Mouse (Mus musculus): ENCODE data around the gene Cby3. TPM values are rescaled to one million over a fixed set of nuclear protein-coding genes. Genes with fewer than 3 reads are reported as not detected.

Gene Cby3
- total RNA-seq, 2 experiments from 2014 or later: not detected

DNA sequence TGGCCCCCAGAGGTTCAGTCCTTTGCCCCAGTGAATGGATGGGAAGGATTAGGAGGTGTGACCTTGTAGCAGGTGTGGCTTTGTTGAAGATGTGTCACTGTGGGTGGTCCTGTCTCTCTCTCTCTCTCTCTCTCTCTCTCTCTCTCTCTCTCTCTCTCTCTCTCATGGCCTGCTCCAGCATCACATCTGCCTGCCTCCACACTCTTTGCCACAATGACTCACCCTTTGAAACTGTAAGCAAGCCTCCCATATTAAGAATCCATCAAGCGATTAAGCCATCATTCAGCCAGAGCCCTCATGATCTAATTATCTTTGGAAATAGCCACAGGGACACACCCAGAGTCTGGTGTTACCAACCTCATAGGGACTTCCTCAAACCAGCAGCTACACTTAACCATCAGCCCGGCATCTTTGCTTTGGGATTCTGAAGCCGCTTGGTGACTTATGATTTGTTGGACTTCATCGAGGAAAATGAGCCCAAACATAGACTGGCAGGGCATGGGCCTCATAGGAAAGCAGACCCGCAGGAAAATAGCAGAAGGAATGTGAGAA, 15.2 kb downstream of the Cby3 start:
- intact Hi-C loops (cut with DNase I): loop anchor here (10.0 kb wide), 1 partner anchor 205 kb away; no protein-coding TSS in a partner anchor
- Histone ChIP-seq H3K27ac (no peak overlapping the region), H3K4me3 (no peak overlapping the region)
- no peak for TF ChIP-seq CTCF (IDR thresholded peaks at IDR 0.05)
- no peak for DNase-seq

DNA sequence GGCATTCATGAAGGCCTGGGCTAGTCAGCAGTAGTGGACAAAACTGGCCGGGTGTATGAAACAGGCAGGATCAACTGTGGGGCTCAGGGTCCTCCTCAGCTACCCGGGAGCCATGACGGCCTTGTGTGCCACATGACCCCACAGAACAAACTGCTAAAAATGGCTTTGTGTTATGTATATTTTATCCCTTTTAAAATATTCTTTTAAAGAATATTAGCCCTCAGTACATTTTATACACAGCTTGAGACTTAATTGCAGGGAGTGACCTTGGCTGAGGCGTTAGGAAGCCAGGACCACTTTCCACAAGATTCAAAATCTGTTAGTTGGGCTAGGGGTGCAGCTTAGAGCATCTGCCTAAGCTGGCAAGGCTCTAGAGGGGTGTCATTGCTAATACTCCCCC, 16.7 kb downstream of the Cby3 start:
- intact Hi-C loops (cut with DNase I): no loop called here
- Histone ChIP-seq H3K27ac (peak overlapping the region; percentile 78), H3K4me3 (peak overlapping the region; percentile 65; the same call in 1 of the 2 replicates)
- no peak for TF ChIP-seq CTCF (IDR thresholded peaks at IDR 0.05)
- no peak for DNase-seq

DNA sequence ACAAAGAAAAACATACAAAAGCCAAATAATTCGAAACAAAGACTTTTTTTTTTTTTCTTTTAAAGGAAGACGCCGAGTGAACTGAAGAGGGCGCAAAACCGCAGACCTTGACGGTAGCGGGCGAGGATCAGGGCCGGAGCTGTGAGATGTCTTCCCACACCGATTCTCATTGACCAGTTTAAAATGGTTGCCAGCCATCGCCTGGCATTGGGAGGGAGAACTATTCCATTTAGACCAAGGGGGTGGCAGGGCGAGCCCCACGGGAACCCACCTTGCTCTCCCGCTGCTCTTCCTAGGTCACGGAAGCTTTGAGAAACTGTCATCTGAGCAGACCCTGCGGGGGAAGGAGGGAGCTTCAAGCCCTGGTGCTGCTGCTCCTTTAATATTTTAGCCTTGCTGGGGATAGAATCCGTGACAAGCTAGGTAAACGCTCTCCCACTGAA, 17.2 kb downstream of the Cby3 start:
- Histone ChIP-seq H3K4me3 (peak overlapping the region; percentile 65), H3K27ac (peak overlapping the region; percentile 78)
- intact Hi-C loops (cut with DNase I): no loop called here
- peak; percentile 58 for TF ChIP-seq CTCF (IDR thresholded peaks at IDR 0.05)
- DNase-seq: peak; percentile 66

GRCm38 (mm10) chr11:50371911-50372310, 17.6 kb downstream of the Cby3 start:
- intact Hi-C loops (cut with DNase I): no loop called here
- no peak overlapping the region for H3K4me3 ChIP-seq
- TF ChIP-seq CTCF (IDR thresholded peaks at IDR 0.05): no peak
- peak overlapping the region; percentile 78 for H3K27ac ChIP-seq
- no peak for DNase-seq

DNA sequence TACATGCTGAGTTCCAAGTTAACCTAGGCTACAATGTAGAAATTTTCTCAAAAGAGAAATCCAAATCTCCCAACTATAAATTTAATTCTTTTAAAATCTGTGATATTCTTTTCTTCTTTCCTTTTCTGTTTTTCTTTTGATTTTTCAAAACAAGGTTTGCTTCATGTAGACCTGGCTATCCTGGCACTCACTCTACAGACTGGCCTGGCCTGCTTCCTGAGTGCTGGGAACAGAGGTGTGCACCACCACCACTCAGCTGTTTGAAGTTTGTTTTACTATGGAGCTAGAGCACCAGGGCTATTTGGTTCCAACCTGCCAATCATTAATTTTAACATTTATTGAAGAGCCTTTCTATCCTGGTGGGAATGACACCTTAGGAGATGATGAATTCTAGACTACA, 18.8 kb downstream of the Cby3 start:
- intact Hi-C loops (cut with DNase I): no loop called here
- DNase-seq: no peak
- Histone ChIP-seq H3K4me3 (no peak overlapping the region), H3K27ac (no peak overlapping the region)
- no peak for TF ChIP-seq CTCF (IDR thresholded peaks at IDR 0.05)

DNA sequence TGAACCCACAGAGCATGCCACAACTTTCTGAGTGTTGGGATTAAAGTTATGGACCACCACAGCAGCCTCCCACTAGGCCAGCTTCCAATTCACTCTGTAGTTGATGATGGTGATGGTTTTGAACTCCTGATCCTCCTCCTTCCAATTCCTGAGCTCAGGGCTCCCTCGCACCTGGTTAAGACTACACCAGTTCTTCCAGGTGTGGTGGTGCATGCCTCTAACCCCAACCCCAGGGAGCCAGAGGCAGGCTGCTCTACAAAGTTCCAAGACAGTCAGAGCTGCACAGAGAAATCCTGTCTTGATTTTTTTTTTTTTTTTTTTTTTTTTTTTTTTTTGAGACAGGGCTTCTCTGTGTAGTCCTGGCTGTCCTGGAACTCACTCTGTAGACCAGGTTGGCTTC, 19.4 kb downstream of the Cby3 start:
- no peak overlapping the region for H3K27ac ChIP-seq
- H3K4me3 ChIP-seq: no peak overlapping the region
- intact Hi-C loops (cut with DNase I): no loop called here
- TF ChIP-seq CTCF (IDR thresholded peaks at IDR 0.05): no peak
- no peak for DNase-seq

DNA sequence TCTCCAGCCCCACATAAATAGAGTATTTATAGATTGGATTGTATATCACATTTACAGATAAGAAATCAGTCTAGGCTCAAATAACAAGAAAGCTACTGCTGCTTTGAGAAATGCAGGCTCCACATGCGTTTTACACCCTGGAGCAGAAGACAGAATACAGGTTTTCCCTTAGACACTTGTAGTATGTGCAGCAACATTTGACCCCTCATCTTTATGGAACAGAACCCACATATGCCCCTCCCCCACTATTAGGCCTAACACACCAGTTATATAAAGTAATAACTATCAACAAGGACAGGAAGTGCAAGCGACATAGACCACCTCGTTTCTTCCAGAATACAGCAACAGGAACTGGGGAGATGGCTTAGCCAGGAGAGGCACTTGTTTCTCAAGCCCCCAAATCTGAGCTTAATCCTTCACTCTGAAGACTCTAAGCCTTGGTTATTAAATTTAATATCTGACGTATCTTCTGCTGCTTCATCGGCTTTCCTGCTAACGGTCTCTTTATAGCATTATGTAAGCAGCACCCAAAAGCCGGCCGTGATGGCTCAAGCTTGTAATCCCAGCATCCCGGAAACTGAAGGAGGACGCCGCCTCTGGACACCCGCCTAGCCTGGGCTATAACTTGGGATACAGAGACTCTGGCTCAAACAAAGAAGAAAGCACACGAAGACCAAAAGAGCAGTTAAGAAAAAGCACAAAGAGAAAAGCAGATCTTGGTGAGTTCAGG, 20.2 kb downstream of the Cby3 start:
- no peak for DNase-seq
- no peak for TF ChIP-seq CTCF (IDR thresholded peaks at IDR 0.05)
- no peak overlapping the region for H3K27ac ChIP-seq
- H3K4me3 ChIP-seq: no peak overlapping the region
- intact Hi-C loops (cut with DNase I): loop anchor here (5.0 kb wide), 1 partner anchor 47 kb away; the partner anchor contains the start of gene Canx

DNA sequence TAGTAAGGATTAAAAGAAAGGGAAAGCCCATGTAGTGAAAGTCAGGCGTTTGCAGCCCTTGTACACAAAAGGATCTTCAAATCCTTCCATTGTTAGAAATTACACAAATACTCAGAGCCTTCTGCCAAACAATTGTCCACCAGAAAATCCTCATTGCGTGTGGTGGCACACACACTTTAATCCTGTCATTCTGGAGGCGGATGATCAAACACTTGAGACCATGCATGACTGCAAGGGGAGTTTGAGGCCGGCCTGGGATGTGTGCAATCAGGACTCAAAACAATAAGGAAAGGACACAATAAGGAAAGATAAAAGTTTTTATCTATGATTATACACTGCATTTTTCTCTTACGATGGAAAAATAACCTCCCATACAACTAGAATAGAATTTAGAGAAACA, 21.2 kb downstream of the Cby3 start:
- no peak overlapping the region for H3K27ac ChIP-seq
- no peak for TF ChIP-seq CTCF (IDR thresholded peaks at IDR 0.05)
- intact Hi-C loops (cut with DNase I): loop anchor here (5.0 kb wide), 1 partner anchor 48 kb away; the partner anchor contains the start of gene Canx
- no peak overlapping the region for H3K4me3 ChIP-seq
- DNase-seq: no peak

DNA sequence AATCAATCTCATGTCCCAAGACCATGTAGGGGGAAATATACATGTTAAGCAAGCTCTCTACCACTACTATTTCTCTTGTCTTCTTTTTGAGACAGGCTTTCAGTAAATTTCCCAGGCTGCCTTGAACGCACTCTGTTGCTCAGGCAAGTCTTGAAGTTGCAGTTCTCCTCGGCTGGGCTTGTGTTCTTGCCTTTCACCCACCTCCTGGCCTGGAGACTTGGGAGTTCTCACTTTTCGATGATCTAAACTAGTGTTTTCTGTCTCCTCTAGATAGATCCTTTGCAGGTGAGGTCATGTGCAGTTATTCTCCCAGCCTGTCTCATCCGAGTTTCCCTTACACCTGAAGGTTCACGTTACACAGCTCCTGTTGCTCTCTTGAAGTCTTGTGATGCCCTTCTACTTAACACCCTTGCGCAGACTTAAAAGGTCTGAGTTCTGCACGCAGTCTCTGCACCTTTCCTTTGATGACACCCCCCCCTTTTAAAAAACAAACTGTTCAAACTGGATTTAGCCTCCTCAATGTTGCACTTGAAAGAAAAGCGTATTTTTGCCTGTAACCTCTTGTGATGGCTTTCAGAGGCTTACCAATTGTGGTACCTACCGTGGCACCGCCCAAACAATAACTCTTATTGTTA, 22.0 kb downstream of the Cby3 start:
- no peak for TF ChIP-seq CTCF (IDR thresholded peaks at IDR 0.05)
- H3K4me3 ChIP-seq: peak overlapping the region; percentile 94
- peak overlapping the region; percentile 99 for H3K27ac ChIP-seq
- intact Hi-C loops (cut with DNase I): loop anchor here (5.0 kb wide), 1 partner anchor 49 kb away; the partner anchor contains the start of gene Canx
- no peak for DNase-seq

DNA sequence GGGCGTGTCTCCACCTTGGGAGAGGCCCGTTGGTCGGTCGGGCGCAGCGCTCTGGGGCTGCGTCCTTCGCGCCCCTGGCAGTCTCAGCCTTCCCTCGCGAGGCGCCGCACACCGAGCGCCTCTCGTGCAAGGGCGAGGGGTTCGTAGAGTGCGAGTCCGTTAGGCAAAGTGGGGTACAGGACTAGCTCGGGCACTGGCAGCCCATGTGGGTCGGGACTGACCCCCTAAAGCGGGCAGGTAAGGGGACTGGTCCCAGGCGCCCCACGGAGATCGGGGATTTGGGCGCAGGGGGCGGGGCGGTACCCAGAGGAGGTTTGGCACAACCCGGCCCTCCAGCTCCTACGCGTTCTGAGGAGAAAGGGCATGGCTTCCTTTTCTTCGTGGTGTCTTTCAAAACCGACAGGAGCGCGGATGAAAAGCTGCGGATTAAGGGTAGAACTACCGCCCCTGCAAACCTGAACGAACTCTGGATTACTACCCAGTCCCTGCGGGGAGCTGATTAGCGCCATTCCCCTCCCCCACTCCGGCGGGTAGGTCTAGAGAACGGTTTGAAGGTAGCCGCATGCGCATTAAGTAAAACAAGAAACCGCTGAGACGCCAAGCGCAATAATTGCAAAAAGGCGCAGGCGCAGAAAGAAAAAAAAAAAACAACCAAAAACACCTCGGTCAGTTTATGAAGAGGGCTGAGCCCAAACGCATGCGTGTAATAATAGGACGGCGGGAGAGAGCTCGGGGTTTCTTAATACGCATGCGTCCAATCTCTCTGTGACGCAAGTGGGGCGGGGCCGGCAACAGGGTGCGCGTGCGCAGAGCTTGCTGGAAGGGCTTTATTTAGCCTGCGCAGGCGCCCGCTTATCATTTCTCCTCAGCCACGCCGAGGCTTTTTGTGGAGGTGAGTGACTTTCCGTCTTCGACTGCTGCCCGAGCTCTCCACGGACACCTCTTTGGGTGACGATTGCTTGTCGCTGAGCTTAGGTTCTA, 22.9 kb downstream of the Cby3 start, which contains the start of gene Hnrnph1:
Gene Hnrnph1 (plus strand): TSS at position 80 of the 981 bp plus-strand sequence.
- intact Hi-C loops (cut with DNase I): loop anchor here (5.0 kb wide), 1 partner anchor 50 kb away; the partner anchor contains the start of gene Canx
- TF ChIP-seq CTCF (IDR thresholded peaks at IDR 0.05): no peak
- peak within 1 kb of the TSS; percentile 99 for H3K27ac ChIP-seq
- peak; percentile 97 for DNase-seq
- H3K4me3 ChIP-seq: peak within 1 kb of the TSS; percentile 94

DNA sequence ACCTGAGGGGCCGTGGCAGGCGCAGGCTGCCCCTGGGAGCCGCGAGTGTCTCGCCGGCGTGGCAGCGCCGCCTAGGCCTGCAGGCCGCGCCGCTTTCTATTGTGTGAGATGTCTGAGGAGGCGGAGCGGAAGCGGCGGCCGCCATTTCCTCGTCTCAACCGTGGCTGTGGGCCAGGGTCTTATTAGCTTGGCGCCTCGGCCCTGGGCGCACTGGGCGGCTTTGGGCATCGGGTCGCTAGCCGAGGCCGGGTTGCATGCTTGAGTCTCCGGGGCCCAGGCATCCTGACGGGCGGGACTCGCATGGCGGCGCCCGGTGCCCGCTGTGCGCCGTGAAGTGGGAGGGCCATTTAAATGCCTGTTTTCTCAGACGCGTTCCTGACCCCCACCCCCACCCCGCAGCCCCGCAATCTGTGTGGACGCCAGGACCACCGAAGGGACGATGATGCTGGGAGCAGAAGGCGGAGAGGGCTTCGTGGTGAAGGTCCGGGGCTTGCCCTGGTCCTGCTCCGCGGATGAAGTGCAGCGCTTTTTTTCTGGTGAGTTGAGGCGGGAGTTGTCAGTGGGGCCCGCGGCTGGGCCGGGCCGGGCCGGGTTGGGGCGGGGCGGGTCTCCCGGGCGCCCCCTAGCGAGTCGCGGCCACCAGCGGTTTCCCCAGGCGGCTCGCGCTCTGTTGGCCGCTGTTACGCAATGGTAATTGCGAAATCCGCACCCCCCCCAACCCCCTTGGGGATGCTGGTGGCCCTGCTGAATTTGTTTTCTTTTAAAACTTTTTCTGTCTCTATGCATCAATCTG, 23.8 kb downstream of the Cby3 start:
- DNase-seq: peak; percentile 94
- intact Hi-C loops (cut with DNase I): loop anchor here (5.0 kb wide), 1 partner anchor 51 kb away; the partner anchor contains the start of gene Canx
- peak overlapping the region; percentile 94 for H3K4me3 ChIP-seq
- peak; percentile 95 for TF ChIP-seq CTCF (IDR thresholded peaks at IDR 0.05)
- H3K27ac ChIP-seq: peak overlapping the region; percentile 99

Data from gastrocnemius, adult 2 months (tissue).